ENCODE assay signal across 13 mouse cellular contexts in genomic region chrX:160992703-160993102, GRCm38 (mm10). TPM values are rescaled to one million over a fixed set of nuclear protein-coding genes. Genes with fewer than 3 reads are reported as not detected.
DNase-seq lines count a peak whose midpoint lies in the region; ATAC-seq and TF ChIP-seq lines count a peak whose summit lies in the region.
"Had no signal": no experiment of that assay in that cellular context is flagged by ENCODE, and none has a peak within 500 bp of the region (broad histone marks: within the 10 kb centered on the region; RNA-seq: fewer than 3 reads in every experiment).

No protein-coding gene starts in this region.

- no peak overlapping the region for H3K9ac ChIP-seq in heart, embryonic 15.5 days
- H3K9ac ChIP-seq in forebrain, embryonic 15.5 days (replicated peaks), result no peak overlapping the region; the same call in 1 of the 2 replicates
- H3K9ac ChIP-seq in midbrain, embryonic 14.5 days (replicated peaks; ENCODE audit: low read length), result no peak overlapping the region
- no peak overlapping the region for H3K9ac ChIP-seq in liver, postnatal 0 days (replicated peaks)
- H3K9ac ChIP-seq: limb, embryonic 15.5 days had no signal

- H3K9me3 ChIP-seq in heart, embryonic 15.5 days (replicated peaks), result no peaks in the 10 kb centered on the region
- H3K9me3 ChIP-seq in forebrain, embryonic 15.5 days, result no peaks in the 10 kb centered on the region
- H3K9me3 ChIP-seq in midbrain, embryonic 14.5 days (ENCODE audit: control insufficient read depth, low read length), result no peaks in the 10 kb centered on the region
- H3K9me3 ChIP-seq in liver, postnatal 0 days (ENCODE audit: low read length), result no peaks in the 10 kb centered on the region
- H3K9me3 ChIP-seq: limb, embryonic 15.5 days had no signal

- 38% methylated on average over 2 of the region's 2 CpGs for WGBS in heart, embryonic 15.5 days
- 25% methylated on average over 2 of the region's 2 CpGs for WGBS in forebrain, embryonic 15.5 days
- WGBS in midbrain, embryonic 14.5 days, result 29% methylated on average over 2 of the region's 2 CpGs
- WGBS in liver, postnatal 0 days (ENCODE audit: insufficient replicate concordance), result 57% methylated on average over 2 of the region's 2 CpGs

- no peak for TF ChIP-seq CTCF in cortical plate, adult 2 months (IDR thresholded peaks at IDR 0.05; ENCODE audit: extremely low read depth, insufficient read depth, low read length)
- TF ChIP-seq CTCF in liver, postnatal 0 days (IDR thresholded peaks at IDR 0.05; ENCODE audit: low read depth), result no peak

- no peak for DNase-seq in heart, postnatal 25 days (ENCODE audit: low spot score)
- DNase-seq in midbrain, embryonic 14.5 days, result peak; percentile 7
- no peak for DNase-seq in cerebellum, adult 18-20 months
- DNase-seq in layer of hippocampus, adult 9-10 months (ENCODE audit: low spot score), result no peak
- DNase-seq in liver, postnatal 0 days, result no peak
- DNase-seq: heart, adult 18-20 months; kidney, adult 9 months; lung, postnatal 14 days had no signal

- TF ChIP-seq EP300 in liver, postnatal 0 days (IDR thresholded peaks at IDR 0.05; ENCODE audit: low read depth), result no peak

- H3K36me3 ChIP-seq in heart, embryonic 15.5 days, result no peaks in the 10 kb centered on the region
- no peaks in the 10 kb centered on the region for H3K36me3 ChIP-seq in forebrain, embryonic 15.5 days
- no peaks in the 10 kb centered on the region for H3K36me3 ChIP-seq in midbrain, embryonic 14.5 days (ENCODE audit: control insufficient read depth, insufficient read depth, low read length)
- H3K36me3 ChIP-seq in liver, postnatal 0 days (replicated peaks; ENCODE audit: insufficient read depth, low read length), result no peaks in the 10 kb centered on the region
- H3K36me3 ChIP-seq: limb, embryonic 15.5 days had no signal

- H3K4me1 ChIP-seq in heart, embryonic 15.5 days (replicated peaks), result 0 out of 2 replicates have a peak, but pooled peaks cover 3% of the 10 kb centered on the region
- no peaks in the 10 kb centered on the region for H3K4me1 ChIP-seq in cortical plate, adult 2 months (ENCODE audit: control insufficient read depth, insufficient read depth, low read length)
- peaks cover 16% of the 10 kb centered on the region for H3K4me1 ChIP-seq in forebrain, embryonic 15.5 days
- H3K4me1 ChIP-seq in midbrain, embryonic 14.5 days (ENCODE audit: control insufficient read depth, insufficient read depth, low read length), result 0 out of 2 replicates have a peak, but pooled peaks cover 2% of the 10 kb centered on the region
- no peaks in the 10 kb centered on the region for H3K4me1 ChIP-seq in liver, postnatal 0 days (ENCODE audit: insufficient read depth)
- H3K4me1 ChIP-seq: limb, embryonic 15.5 days had no signal

- no peak for TF ChIP-seq POLR2A in cortical plate, adult 2 months (IDR thresholded peaks at IDR 0.05; ENCODE audit: extremely low read depth, insufficient read depth, low read length)

- peak overlapping the region; percentile 61 for H3K4me2 ChIP-seq in heart, embryonic 15.5 days
- peak overlapping the region; percentile 53 for H3K4me2 ChIP-seq in forebrain, embryonic 15.5 days (replicated peaks)
- peak overlapping the region; percentile 56 for H3K4me2 ChIP-seq in midbrain, embryonic 14.5 days (ENCODE audit: low read length)
- H3K4me2 ChIP-seq in liver, postnatal 0 days (ENCODE audit: low read depth, low read length), result no peak overlapping the region
- H3K4me2 ChIP-seq: limb, embryonic 15.5 days had no signal

- ATAC-seq in heart, embryonic 15.5 days (replicated peaks; ENCODE audit: insufficient number of reproducible peaks, insufficient read depth, low FRiP score, low read depth), result no peak
- ATAC-seq in forebrain, embryonic 15.5 days (replicated peaks), result no peak
- ATAC-seq in midbrain, embryonic 14.5 days (ENCODE audit: low FRiP score, low TSS enrichment), result no peak
- no peak for ATAC-seq in liver, postnatal 0 days

- no peak overlapping the region for H3K27ac ChIP-seq in heart, embryonic 15.5 days
- H3K27ac ChIP-seq in cortical plate, adult 2 months (ENCODE audit: insufficient read depth, low read length), result no peak overlapping the region
- H3K27ac ChIP-seq in forebrain, embryonic 15.5 days (replicated peaks), result 0 out of 2 replicates have a peak overlapping the region, but pooled peaks have one; percentile 15
- no peak overlapping the region for H3K27ac ChIP-seq in midbrain, embryonic 14.5 days (replicated peaks; ENCODE audit: low read depth, low read length)
- H3K27ac ChIP-seq in liver, postnatal 0 days (ENCODE audit: low read depth), result no peak overlapping the region
- H3K27ac ChIP-seq: limb, embryonic 15.5 days had no signal

- intact Hi-C loops in heart, postnatal 25 days (cut with DNase I), result loop anchor here (5.0 kb wide), 1 partner anchor 55 kb away; no protein-coding TSS in a partner anchor

- H3K27me3 ChIP-seq in heart, embryonic 15.5 days, result no peaks in the 10 kb centered on the region
- no peaks in the 10 kb centered on the region for H3K27me3 ChIP-seq in forebrain, embryonic 15.5 days
- no peaks in the 10 kb centered on the region for H3K27me3 ChIP-seq in midbrain, embryonic 14.5 days (ENCODE audit: control insufficient read depth, insufficient read depth, low read length)
- 0 out of 2 replicates have a peak, but pooled peaks cover 3% of the 10 kb centered on the region for H3K27me3 ChIP-seq in liver, postnatal 0 days (ENCODE audit: insufficient read depth, low read length)

- H3K4me3 ChIP-seq in heart, embryonic 15.5 days, result no peak overlapping the region
- peak overlapping the region; percentile 87 for H3K4me3 ChIP-seq in cortical plate, adult 2 months (ENCODE audit: insufficient read depth, low read length)
- peak overlapping the region; percentile 68 for H3K4me3 ChIP-seq in forebrain, embryonic 15.5 days
- peak overlapping the region; percentile 53 for H3K4me3 ChIP-seq in midbrain, embryonic 14.5 days (replicated peaks; ENCODE audit: low read depth, low read length)
- H3K4me3 ChIP-seq in liver, postnatal 0 days (ENCODE audit: low read depth, low read length), result no peak overlapping the region
- H3K4me3 ChIP-seq: myocyte had no signal

RNA-seq across cellular contexts. Expression of gene Cdkl5, which starts 1.8 kb away (rescaled TPM):
- 1.6 and 2.2 TPM in 2 replicates for polyA plus RNA-seq in heart, embryonic 15.5 days (2015; fragmentation: Nextera tagmentation; extraction: Ambion mirVana)
- total RNA-seq in heart, postnatal 25 days (2021), result 1 to 10 TPM; 5.6 to 6.6 TPM
- polyA plus RNA-seq in cortical plate, adult 2 months (2012; rRNA removed), result 38.8 and 39.7 TPM in 2 replicates
- 5.9 and 6.2 TPM in 2 replicates for polyA plus RNA-seq in forebrain, embryonic 15.5 days (2015; fragmentation: Nextera tagmentation; extraction: Ambion mirVana)
- 5.9 and 6.1 TPM in 2 replicates for polyA plus RNA-seq in midbrain, embryonic 14.5 days (2014; fragmentation: Nextera tagmentation; extraction: Ambion mirVana)
- 0.30 and 0.34 TPM in 2 replicates for polyA plus RNA-seq in liver, postnatal 0 days (2015; fragmentation: Nextera tagmentation; extraction: Ambion mirVana)

Comparison
In these comparisons a context has a peak if more than half of its experiments do, and no peak if none do; other contexts are left out.
1. H3K4me3 ChIP-seq: peak in cortical plate, adult 2 months (single experiment), forebrain, embryonic 15.5 days (single experiment) and midbrain, embryonic 14.5 days (single experiment); none in heart, embryonic 15.5 days (single experiment) and liver, postnatal 0 days (single experiment).